Mouse (Mus musculus): Measurements from ENCODE around the gene Slc6a19.
"Not testable (repeated sequence)": the region's sequence is repeated elsewhere in the genome, so short reads cannot be mapped to it uniquely, and the experiment has no call there.

Slc6a19 gene

DNA sequence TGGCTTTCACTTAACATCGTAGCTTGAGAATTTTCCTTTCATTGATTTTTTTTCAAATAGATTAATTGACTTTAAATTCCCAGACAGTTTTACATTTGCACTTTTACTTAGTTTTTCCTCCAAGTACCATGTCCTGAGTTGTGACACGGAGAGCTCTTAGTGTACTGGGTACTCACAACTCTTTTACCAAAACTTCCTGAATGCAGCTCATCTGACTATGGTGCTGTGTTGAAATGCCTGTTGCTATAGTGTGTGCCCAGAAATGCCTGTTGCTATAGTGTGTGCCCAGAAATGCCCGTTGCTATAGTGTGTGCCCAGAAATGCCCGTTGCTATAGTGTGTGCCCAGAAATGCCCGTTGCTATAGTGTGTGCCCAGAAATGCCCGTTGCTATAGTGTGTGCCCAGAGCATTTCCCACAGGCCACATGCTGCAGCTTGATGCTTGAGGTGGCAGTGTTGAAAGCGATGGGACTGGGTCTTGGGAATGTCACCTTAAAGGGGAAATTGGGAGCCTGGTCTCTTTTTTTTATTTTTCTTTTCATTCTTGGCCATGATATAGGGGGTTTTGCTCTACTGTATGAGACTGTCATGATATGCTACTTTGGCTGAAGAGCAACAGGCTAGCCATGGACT, at the start of gene Slc6a19:
TSS of gene Slc6a19 (minus strand) at position 172 of the 632 bp plus-strand sequence.
- DNase-seq (ENCODE audit: extremely low read depth, insufficient read length, low spot score), result no peak

- no peak for DNase-seq (ENCODE audit: extremely low read depth, insufficient read length, low spot score)
Observed at GRCm38 (mm10) chr13:73751284-73751683, 46.6 kb upstream of the Slc6a19 start.

DNA sequence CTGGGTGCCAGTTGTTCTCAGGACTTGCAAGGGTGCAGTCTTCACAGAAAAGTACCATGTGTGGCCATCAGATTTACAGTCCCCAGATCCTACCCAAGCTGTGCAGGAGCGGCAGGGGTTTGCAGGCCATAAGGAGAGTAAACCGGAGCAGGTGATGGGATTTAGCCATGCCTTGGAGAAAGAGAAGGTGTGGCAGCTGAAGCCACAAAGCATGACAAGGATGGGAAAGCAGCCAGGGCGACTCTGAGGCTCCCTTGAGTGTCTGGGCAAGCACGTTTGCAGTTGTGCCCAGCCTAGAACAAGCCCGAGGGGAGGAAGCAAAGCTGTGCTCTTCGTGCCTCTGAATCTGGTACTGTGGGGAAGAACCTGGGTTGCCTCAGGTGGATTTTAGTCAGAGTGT, 45.8 kb upstream of the Slc6a19 start:
- no peak for DNase-seq (ENCODE audit: extremely low read depth, insufficient read length, low spot score)

DNA sequence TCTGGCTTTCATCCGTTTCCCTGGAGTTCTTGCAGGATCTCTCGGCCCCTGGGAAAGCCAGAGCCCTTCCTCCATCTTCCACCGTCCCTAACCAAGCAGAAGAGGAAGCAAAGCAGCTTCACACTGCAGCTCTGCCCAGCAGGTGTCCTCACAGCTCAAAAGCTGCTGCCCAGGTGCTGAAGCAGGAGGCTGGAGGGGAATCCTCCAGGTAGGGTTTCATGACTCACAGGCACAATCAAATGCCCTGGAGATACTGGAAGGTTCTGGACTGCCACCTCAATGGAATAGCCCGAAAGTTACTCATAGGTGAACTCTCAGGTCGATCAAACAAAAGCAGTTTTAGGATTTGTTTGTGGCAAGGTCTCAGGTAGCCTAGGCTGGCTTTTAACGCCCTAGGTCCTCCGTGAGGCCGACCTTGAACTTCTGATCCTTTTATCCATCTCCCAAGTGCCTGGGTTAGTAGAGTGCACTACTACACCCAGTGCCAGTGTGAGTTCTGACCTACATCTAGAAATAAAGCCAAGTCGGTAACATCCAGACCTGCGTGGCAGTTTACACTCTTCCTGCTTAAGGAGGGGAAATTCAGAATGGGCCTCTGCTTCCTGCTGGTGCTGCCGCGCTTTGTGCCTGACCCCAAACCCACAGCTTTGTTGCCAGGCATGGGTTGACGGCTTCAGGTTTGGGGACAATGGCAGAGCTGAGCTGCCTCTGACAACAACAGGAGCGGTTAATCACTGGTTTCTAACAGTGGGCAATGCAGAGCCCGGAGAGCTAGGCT, 44.2 kb upstream of the Slc6a19 start:
- DNase-seq (ENCODE audit: extremely low read depth, insufficient read length, low spot score), result no peak

DNA sequence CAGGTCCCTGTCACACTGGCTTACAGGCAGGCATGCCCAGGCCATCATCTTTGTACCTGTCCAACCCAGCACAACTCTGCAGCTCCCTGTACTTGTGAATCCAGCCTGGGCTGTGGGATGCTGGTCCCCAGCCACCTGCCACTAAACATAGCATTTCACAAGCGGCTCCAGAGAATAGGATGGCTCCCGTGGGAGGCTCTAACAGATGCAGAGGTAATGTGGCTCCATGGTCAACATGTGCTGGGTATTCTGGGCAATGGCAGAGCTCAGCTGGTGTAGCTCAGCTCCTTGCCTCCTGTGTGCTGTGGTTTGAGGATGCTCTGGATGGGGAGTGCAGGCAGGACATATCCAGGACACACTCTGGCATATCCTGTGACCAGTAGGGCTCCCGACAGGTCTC, 39.0 kb upstream of the Slc6a19 start:
- no peak for DNase-seq (ENCODE audit: extremely low read depth, insufficient read length, low spot score)

DNA sequence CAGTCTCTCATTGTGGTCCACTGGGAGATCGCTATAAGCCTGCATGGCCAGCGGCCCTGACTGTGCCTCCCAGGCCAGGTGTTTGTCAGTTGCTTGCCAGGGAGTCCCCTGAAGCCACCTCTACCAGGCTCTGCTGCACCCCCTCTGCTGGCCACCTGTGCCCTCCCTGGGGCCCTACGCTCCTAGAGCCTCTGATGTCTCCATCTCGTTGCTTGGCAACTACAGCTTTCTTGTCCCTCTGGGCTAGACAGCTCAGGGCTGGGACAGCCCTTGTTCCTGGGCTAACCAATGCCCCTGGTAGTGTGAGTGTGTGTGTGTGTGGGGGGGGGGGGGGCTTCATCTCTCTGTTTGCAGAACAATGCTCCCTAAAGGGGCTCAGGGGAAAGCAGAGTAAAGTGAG, 38.3 kb upstream of the Slc6a19 start:
- DNase-seq (ENCODE audit: extremely low read depth, insufficient read length, low spot score), result no peak

GRCm38 (mm10) chr13:73740399-73740944, 35.8 kb upstream of the Slc6a19 start:
- DNase-seq (ENCODE audit: extremely low read depth, insufficient read length, low spot score), result not testable (repeated sequence)

DNA sequence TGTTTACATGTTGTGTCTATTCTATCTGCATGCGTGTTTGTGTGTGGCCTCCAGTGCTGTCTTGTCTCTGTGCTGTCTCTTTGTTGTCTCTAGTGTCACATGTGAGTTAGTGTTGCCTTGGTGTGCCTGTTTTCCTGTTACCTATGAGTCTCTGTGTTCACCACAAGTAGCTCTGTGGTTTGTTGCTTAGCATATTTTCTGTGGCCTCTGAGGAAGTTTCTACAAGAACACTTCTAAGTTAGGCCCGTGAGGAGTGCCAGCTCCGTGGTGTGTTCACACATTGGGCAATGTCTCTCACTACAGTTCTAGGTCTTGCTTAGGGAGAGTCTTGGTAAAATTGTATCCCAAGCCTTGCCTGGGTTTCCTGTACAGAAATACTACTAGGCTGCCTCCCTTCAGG, 32.3 kb upstream of the Slc6a19 start:
- peak; percentile 15 for DNase-seq (ENCODE audit: extremely low read depth, insufficient read length, low spot score)

DNA sequence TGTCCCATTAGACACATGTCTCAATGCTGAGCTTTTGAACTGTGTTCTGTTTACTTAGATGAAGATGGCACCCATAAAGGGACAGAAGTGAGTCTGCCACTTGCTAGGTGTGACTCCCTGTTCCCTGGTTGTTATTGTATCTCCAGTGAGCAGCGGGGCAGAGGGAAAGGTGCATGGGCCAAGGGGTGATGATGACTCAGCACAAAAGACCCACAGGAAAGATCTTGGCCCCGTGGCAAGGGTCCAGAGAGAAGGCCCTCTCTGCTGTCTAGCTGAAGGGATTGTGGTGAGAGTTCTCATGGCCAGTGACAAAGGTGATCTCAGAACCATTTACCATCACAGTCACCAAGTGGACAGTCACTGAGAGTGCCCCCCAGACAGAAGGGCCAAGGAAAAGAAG, 31.3 kb upstream of the Slc6a19 start:
- DNase-seq (ENCODE audit: extremely low read depth, insufficient read length, low spot score), result no peak

- DNase-seq (ENCODE audit: extremely low read depth, insufficient read length, low spot score), result no peak
Observed at GRCm38 (mm10) chr13:73735270-73735669, 30.6 kb upstream of the Slc6a19 start.

GRCm38 (mm10) chr13:73734379-73734778, 29.7 kb upstream of the Slc6a19 start:
- no peak for DNase-seq (ENCODE audit: extremely low read depth, insufficient read length, low spot score)

DNA sequence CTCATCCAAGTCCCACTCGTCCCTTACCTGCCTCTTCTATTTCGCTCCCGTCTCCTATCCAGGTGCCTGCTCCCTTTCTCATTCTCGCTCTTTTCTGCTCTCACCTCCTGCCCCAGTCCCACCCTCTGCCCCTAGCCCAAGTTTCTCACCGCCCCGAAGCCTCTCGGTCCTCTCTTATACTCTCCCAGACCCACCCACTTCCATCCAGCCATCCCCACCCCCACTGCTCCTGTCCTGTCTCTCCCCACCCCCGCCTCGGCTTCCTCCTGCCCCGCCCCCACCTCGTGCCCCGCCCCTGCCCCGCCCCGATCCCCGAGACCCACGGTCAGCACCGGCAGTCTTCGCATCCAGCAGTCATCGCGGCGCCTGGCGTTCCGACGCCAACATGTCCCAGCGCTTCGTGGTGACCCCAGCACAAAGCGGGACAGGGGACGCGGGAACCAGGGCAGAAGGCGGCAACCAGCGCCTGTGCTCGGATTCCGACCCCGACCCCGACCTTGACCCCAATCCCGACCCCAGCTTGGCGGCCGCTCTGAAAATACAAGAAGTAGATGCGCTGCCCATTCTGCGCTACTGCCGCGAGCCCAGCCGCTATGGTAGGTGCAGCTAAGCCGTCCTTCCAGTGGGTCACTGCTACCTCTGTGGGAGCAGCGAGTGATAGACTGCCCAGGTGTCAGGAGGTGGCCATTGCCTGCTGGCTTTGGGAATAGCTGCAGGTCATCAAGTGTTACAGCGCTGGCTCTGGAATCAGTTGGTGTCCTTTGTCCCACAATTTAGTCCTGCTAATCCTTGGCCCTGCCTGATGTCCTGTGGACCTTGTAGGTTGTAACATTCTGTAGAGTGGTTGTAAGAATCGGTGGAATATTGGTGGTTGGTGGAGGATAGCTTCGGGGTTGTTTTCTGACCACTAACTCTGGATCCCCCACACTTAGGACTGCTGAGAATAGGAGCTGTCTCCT, 28.4 kb upstream of the Slc6a19 start, which contains the start of gene Slc12a7:
TSS of gene Slc12a7 (plus strand) at position 353 of the 959 bp plus-strand sequence.
- DNase-seq (ENCODE audit: extremely low read depth, insufficient read length, low spot score), result no peak

DNA sequence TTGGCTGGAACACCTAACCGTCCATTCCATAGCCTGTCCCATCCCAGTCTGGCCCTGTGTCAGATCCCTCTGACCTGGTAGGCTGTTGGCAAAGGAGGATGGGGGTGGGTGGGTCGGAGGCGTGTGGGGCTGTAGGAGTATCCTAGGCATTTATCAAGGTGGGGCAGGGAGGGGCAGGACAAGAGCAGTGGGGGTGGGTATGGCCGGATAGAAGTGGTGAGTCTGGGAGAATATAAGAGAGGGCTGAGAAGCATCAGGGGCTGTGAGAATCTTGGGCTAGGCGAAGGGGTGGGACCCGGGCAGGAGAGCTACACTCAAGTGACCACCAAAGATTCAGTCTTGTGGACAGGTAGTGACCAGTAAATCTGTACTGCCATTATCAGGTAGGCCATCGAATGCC, 27.6 kb upstream of the Slc6a19 start:
- DNase-seq (ENCODE audit: extremely low read depth, insufficient read length, low spot score), result no peak

DNA sequence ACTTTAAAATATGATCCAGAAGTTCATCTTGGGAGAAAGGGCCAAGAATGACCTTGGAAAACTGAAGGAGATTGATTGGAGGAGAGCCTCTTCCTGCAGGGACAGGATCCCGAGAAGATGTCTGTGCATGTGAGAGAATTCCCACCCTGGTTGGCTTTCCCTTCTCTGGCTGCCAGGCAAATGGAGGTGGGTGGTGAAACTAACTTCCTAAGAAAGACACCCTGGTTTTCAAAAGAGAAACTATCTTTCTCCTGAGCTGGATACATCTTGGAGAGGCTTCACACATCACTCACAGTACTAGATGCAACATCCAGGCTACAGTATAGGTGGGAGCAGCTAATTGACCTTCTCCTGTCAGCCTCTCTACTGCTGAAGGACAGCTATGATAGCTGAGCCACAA, 26.2 kb upstream of the Slc6a19 start:
- no peak for DNase-seq (ENCODE audit: extremely low read depth, insufficient read length, low spot score)

- DNase-seq (ENCODE audit: extremely low read depth, insufficient read length, low spot score), result no peak
Observed at GRCm38 (mm10) chr13:73728633-73729032, 24.0 kb upstream of the Slc6a19 start.

- no peak for DNase-seq (ENCODE audit: extremely low read depth, insufficient read length, low spot score)
Observed at GRCm38 (mm10) chr13:73727621-73728025, 23.0 kb upstream of the Slc6a19 start.

GRCm38 (mm10) chr13:73725315-73725714, 20.6 kb upstream of the Slc6a19 start:
- DNase-seq (ENCODE audit: extremely low read depth, insufficient read length, low spot score), result no peak

DNA sequence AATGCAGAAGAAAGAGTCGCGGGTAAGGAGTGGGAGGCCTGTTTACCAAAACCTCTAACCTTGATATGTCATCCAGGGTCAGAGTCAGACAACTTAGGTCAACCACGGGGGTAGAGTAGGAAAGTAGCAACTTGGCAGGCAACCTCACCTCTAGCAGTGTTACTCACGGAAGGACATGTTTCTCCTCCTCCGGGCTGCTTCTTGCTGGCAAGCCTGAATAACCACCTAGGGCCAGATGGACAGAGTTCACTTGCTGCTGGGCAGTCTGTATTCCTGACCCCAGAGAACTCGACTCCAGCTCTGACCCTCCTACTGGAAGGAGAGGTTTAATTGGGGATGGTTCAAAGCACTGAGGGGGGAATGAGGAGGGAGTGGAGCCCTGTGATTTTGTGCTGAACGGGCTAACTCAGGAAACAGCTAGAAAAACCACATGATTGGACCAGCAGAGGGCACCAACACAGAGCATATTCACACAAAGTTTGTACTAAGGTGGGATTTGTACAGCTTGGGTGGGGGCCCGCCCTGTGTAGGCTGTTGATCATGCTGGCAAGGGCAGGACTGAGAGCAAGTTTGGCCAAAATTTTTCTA, 18.5 kb upstream of the Slc6a19 start:
- DNase-seq (ENCODE audit: extremely low read depth, insufficient read length, low spot score), result peak; percentile 32

DNA sequence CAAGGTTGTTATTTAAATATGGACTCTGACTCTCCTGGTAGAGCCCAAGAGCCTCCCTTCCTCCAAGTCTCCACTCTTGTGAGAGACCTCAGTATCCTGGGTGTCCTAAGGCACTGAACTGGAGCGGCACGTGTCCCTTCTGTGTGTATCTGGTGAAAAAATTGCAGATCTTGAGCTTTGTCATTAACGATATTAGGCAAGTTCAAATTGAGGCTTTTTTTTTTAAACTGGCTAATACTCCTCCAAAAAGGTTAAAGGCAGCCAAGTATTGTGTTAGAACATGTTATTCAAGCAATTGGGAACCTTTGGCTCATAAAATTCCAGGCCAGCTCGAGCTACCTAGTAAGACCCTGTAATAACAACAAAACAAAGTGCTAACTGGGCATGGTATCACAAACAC, 15.6 kb upstream of the Slc6a19 start:
- DNase-seq (ENCODE audit: extremely low read depth, insufficient read length, low spot score), result no peak

- no peak for DNase-seq (ENCODE audit: extremely low read depth, insufficient read length, low spot score)
Observed at GRCm38 (mm10) chr13:73718225-73718624, 13.6 kb upstream of the Slc6a19 start.

All from 3134 (cell line).